Mouse (Mus musculus): ENCODE measurements around the gene 1700024G13Rik. TPM values are rescaled to one million over a fixed set of nuclear protein-coding genes. Genes with fewer than 3 reads are reported as not detected.
"Not testable (repeated sequence)": the region's sequence is repeated elsewhere in the genome, so short reads cannot be mapped to it uniquely, and the experiment has no call there.

1700024G13Rik gene
- polyA plus RNA-seq, 2 experiments = not detected

- WGBS = 74% methylated on average over 5 of the region's 5 CpGs
- Histone ChIP-seq H3K27ac (replicated peaks; ENCODE audit: low read depth, low read length) (no peak overlapping the region), H3K4me2 (replicated peaks; ENCODE audit: low read depth, low read length, severe bottlenecking) (no peak overlapping the region), H3K27me3 (ENCODE audit: control insufficient read depth, insufficient read depth, low read length) (no peaks in the 10 kb centered on the region), H3K9ac (ENCODE audit: low read depth, low read length, severe bottlenecking) (no peak overlapping the region), H3K4me1 (ENCODE audit: control insufficient read depth, insufficient read depth, low read length) (no peaks in the 10 kb centered on the region), H3K9me3 (ENCODE audit: control insufficient read depth, low read length) (no peaks in the 10 kb centered on the region), H3K4me3 (replicated peaks; ENCODE audit: low read length) (no peak overlapping the region), H3K36me3 (ENCODE audit: control insufficient read depth, insufficient read depth, low read length) (no peaks in the 10 kb centered on the region)
- DNase-seq (ENCODE audit: low spot score) = no peak
- no peak for ATAC-seq (ENCODE audit: low FRiP score, low read depth)
- TF ChIP-seq POLR2A (IDR thresholded peaks at IDR 0.05; ENCODE audit: borderline replicate concordance, extremely low read depth, insufficient read depth, insufficient read length) = no peak
These were observed 23.9 kb upstream of the 1700024G13Rik start for GRCm38 (mm10) chr14:32412075-32412474.

GRCm38 (mm10) chr14:32410084-32410483 lies 21.9 kb upstream of the 1700024G13Rik start:
- no peaks in the 10 kb centered on the region for H3K27me3 ChIP-seq (ENCODE audit: control insufficient read depth, insufficient read depth, low read length)
- no peak overlapping the region for H3K9ac ChIP-seq (ENCODE audit: low read depth, low read length, severe bottlenecking)
- H3K27ac ChIP-seq (replicated peaks; ENCODE audit: low read depth, low read length) = no peak overlapping the region
- no peak for TF ChIP-seq POLR2A (IDR thresholded peaks at IDR 0.05; ENCODE audit: borderline replicate concordance, extremely low read depth, insufficient read depth, insufficient read length)
- DNase-seq (ENCODE audit: low spot score) (no peak), ATAC-seq (ENCODE audit: low FRiP score, low read depth) (no peak)
- 64% methylated on average over 5 of the region's 5 CpGs for WGBS
- H3K9me3 ChIP-seq (ENCODE audit: control insufficient read depth, low read length) = no peaks in the 10 kb centered on the region
- H3K4me2 ChIP-seq (replicated peaks; ENCODE audit: low read depth, low read length, severe bottlenecking) = no peak overlapping the region
- H3K4me3 ChIP-seq (replicated peaks; ENCODE audit: low read length) = no peak overlapping the region
- H3K36me3 ChIP-seq (ENCODE audit: control insufficient read depth, insufficient read depth, low read length) = no peaks in the 10 kb centered on the region
- H3K4me1 ChIP-seq (ENCODE audit: control insufficient read depth, insufficient read depth, low read length) = no peaks in the 10 kb centered on the region

DNA sequence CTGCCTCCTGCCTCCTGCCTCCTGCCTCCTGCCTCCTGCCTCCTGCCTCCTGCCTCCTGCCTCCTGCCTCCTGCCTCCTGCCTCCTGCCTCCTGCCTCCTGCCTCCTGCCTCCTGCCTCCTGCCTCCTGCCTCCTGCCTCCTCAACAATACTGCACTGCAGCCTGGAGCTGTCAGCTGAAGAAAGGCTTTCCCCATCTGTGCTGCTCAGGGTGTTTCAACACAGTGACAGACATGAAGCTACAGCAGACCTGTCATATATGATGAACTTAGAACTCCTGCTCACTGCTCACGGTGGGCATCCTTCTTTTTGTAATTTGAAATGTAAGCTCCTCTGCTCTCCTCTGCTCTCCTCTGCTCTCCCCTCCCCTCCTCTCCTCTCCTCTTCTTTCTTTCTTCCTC lies 17.2 kb upstream of the 1700024G13Rik start:
- not testable (repeated sequence) for DNase-seq (ENCODE audit: low spot score); H3K27me3 ChIP-seq (ENCODE audit: control insufficient read depth, insufficient read depth, low read length)
- WGBS = 68% methylated on average over 1 of the region's 1 CpGs

DNA sequence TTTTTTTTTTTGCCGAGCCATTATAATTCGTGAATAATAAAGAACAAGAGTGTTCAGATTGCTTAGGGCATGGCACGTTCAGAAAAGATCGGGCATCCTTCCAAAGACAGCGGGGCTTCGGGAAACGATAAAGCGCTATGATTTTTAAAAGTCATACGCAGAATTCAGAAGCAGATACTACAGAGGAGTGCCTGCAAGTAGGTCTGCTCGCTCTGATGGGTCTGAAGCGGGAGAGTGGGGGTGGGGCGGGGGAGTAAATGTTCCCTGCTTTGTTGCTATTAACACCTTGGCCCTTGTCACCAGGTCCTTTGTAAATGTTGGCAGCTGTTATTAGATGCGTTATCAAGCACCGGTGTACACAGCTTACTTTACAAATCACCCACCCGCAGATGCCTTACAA lies 6.6 kb downstream of the 1700024G13Rik start:
- Histone ChIP-seq H3K9me3 (ENCODE audit: control insufficient read depth, low read length) (no peaks in the 10 kb centered on the region), H3K4me3 (replicated peaks; ENCODE audit: low read length) (no peak overlapping the region), H3K9ac (ENCODE audit: low read depth, low read length, severe bottlenecking) (no peak overlapping the region), H3K4me2 (replicated peaks; ENCODE audit: low read depth, low read length, severe bottlenecking) (no peak overlapping the region), H3K36me3 (ENCODE audit: control insufficient read depth, insufficient read depth, low read length) (no peaks in the 10 kb centered on the region), H3K27me3 (ENCODE audit: control insufficient read depth, insufficient read depth, low read length) (peaks cover 7% of the 10 kb centered on the region; the same call in 1 of the 2 replicates), H3K27ac (replicated peaks; ENCODE audit: low read depth, low read length) (no peak overlapping the region), H3K4me1 (ENCODE audit: control insufficient read depth, insufficient read depth, low read length) (no peaks in the 10 kb centered on the region)
- TF ChIP-seq POLR2A (IDR thresholded peaks at IDR 0.05; ENCODE audit: borderline replicate concordance, extremely low read depth, insufficient read depth, insufficient read length) = no peak
- ATAC-seq (ENCODE audit: low FRiP score, low read depth) = no peak
- no peak for DNase-seq (ENCODE audit: low spot score)
- WGBS = 32% methylated on average over 15 of the region's 15 CpGs

More for the DNA sequence above, 17.2 kb upstream of the 1700024G13Rik start:
- ATAC-seq (ENCODE audit: low FRiP score, low read depth); H3K4me3 ChIP-seq (replicated peaks; ENCODE audit: low read length); H3K4me1 ChIP-seq (ENCODE audit: control insufficient read depth, insufficient read depth, low read length); H3K36me3 ChIP-seq (ENCODE audit: control insufficient read depth, insufficient read depth, low read length); H3K27ac ChIP-seq (replicated peaks; ENCODE audit: low read depth, low read length); H3K4me2 ChIP-seq (replicated peaks; ENCODE audit: low read depth, low read length, severe bottlenecking); H3K9ac ChIP-seq (ENCODE audit: low read depth, low read length, severe bottlenecking); H3K9me3 ChIP-seq (ENCODE audit: control insufficient read depth, low read length): not testable (repeated sequence)

GRCm38 (mm10) chr14:32381066-32381465 lies 7.1 kb downstream of the 1700024G13Rik start:
- Histone ChIP-seq H3K36me3 (ENCODE audit: control insufficient read depth, insufficient read depth, low read length) (no peaks in the 10 kb centered on the region), H3K27me3 (ENCODE audit: control insufficient read depth, insufficient read depth, low read length) (peaks cover 7% of the 10 kb centered on the region; the same call in 1 of the 2 replicates), H3K4me3 (replicated peaks; ENCODE audit: low read length) (no peak overlapping the region), H3K9ac (ENCODE audit: low read depth, low read length, severe bottlenecking) (no peak overlapping the region), H3K27ac (replicated peaks; ENCODE audit: low read depth, low read length) (no peak overlapping the region), H3K4me1 (ENCODE audit: control insufficient read depth, insufficient read depth, low read length) (no peaks in the 10 kb centered on the region), H3K9me3 (ENCODE audit: control insufficient read depth, low read length) (no peaks in the 10 kb centered on the region), H3K4me2 (replicated peaks; ENCODE audit: low read depth, low read length, severe bottlenecking) (no peak overlapping the region)
- 11% methylated on average over 7 of the region's 7 CpGs for WGBS
- DNase-seq (ENCODE audit: low spot score) (no peak), ATAC-seq (ENCODE audit: low FRiP score, low read depth) (no peak)
- TF ChIP-seq POLR2A (IDR thresholded peaks at IDR 0.05; ENCODE audit: borderline replicate concordance, extremely low read depth, insufficient read depth, insufficient read length) = no peak

- Histone ChIP-seq H3K27ac (replicated peaks; ENCODE audit: low read depth, low read length) (no peak overlapping the region), H3K27me3 (ENCODE audit: control insufficient read depth, insufficient read depth, low read length) (peaks cover 7% of the 10 kb centered on the region; the same call in 1 of the 2 replicates), H3K9ac (ENCODE audit: low read depth, low read length, severe bottlenecking) (no peak overlapping the region), H3K36me3 (ENCODE audit: control insufficient read depth, insufficient read depth, low read length) (no peaks in the 10 kb centered on the region), H3K9me3 (ENCODE audit: control insufficient read depth, low read length) (no peaks in the 10 kb centered on the region), H3K4me2 (replicated peaks; ENCODE audit: low read depth, low read length, severe bottlenecking) (no peak overlapping the region), H3K4me1 (ENCODE audit: control insufficient read depth, insufficient read depth, low read length) (no peaks in the 10 kb centered on the region), H3K4me3 (replicated peaks; ENCODE audit: low read length) (no peak overlapping the region)
- WGBS = 43% methylated on average over 3 of the region's 3 CpGs
- TF ChIP-seq POLR2A (IDR thresholded peaks at IDR 0.05; ENCODE audit: borderline replicate concordance, extremely low read depth, insufficient read depth, insufficient read length) = no peak
- DNase-seq (ENCODE audit: low spot score) = no peak
- ATAC-seq (ENCODE audit: low FRiP score, low read depth) = no peak
These were observed 8.1 kb downstream of the 1700024G13Rik start for GRCm38 (mm10) chr14:32380099-32380480.
